ENCODE assay signal across 17 mouse cellular contexts in the genomic region with DNA sequence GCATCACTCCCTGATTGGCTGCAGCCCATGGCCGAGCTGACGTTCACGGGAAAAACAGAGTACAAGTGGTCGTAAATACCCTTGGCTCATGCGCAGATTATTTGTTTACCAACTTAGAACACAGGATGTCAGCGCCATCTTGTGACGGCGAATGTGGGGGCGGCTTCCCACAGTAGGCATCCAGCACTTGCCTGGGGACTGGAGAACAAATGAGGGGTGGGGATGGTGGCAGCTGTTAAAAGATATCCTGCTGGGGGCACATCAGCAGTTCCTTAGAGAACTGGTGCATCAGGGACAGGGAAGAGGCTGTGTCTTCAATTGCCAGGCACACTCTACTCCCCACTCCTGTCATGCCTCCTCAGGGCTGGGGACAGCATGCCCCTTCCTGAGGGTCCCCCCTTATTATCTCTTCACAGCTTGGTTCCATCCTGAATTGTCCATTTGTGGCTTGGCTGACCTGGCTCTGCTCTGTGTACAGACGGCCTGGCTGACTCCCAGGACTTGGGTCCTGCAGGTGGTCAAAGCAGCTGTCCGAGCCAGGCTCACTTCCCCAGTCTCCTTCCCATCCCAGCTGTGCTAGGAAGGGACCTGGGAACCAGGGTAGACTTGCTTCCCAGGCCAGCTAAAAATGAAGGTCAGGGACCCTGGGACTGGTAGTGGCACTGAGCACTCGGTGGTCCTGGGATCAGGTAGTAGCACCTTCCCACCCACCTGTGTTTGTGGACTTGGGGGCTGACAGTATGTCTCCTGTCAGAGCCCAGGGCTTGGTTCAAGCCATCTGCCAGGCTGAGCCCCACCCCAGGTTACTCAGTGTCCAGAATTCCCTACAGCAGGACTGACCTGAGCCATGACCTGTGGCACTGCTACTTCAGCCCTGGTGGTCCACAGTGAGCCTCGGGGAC. TPM values are rescaled to one million over a fixed set of nuclear protein-coding genes. Genes with fewer than 3 reads are reported as not detected.
DNase-seq lines count a peak whose midpoint lies in the region; ATAC-seq and TF ChIP-seq lines count a peak whose summit lies in the region.
"Had no signal": no experiment of that assay in that cellular context is flagged by ENCODE, and none has a peak within 500 bp of the region (broad histone marks: within the 10 kb centered on the region; RNA-seq: fewer than 3 reads in every experiment).

No protein-coding gene starts in this region.

- H3K4me2 ChIP-seq in heart, embryonic 13.5 days, result no peak overlapping the region
- H3K4me2 ChIP-seq in hindbrain, postnatal 0 days (ENCODE audit: low read depth, low read length), result no peak overlapping the region
- no peak overlapping the region for H3K4me2 ChIP-seq in intestine, postnatal 0 days (replicated peaks; ENCODE audit: low read depth)
- H3K4me2 ChIP-seq: embryonic facial prominence, embryonic 12.5 days; forebrain, embryonic 13.5 days; liver, embryonic 15.5 days; neural tube, embryonic 12.5 days had no signal

- H3K27ac ChIP-seq in heart, embryonic 13.5 days (replicated peaks), result peak overlapping the region; percentile 33
- H3K27ac ChIP-seq in hindbrain, postnatal 0 days, result peak overlapping the region; percentile 48; the same call in 1 of the 2 replicates
- H3K27ac ChIP-seq in intestine, postnatal 0 days (ENCODE audit: low read depth, low read length), result no peak overlapping the region
- H3K27ac ChIP-seq: embryonic facial prominence, embryonic 12.5 days; forebrain, embryonic 13.5 days; liver, embryonic 15.5 days; neural tube, embryonic 12.5 days had no signal

- no peak overlapping the region for H3K4me3 ChIP-seq in heart, embryonic 13.5 days
- peak overlapping the region; percentile 35 for H3K4me3 ChIP-seq in megakaryocyte, embryonic 14.5 days (replicated peaks)
- H3K4me3 ChIP-seq in hindbrain, postnatal 0 days (ENCODE audit: low read length), result no peak overlapping the region
- no peak overlapping the region for H3K4me3 ChIP-seq in intestine, postnatal 0 days (ENCODE audit: low read depth, low read length)
- H3K4me3 ChIP-seq: embryonic facial prominence, embryonic 12.5 days; forebrain, embryonic 13.5 days; liver, embryonic 15.5 days; neural tube, embryonic 12.5 days had no signal

- DNase-seq in heart, adult 18-20 months, result no peak
- DNase-seq in cerebellum, adult 11-12 months, result peak; percentile 84
- peak; percentile 48 for DNase-seq in hindbrain, postnatal 0 days (ENCODE audit: low spot score)
- no peak for DNase-seq in thymus, postnatal 14 days
- DNase-seq: gastrocnemius, postnatal 36 days; lung, postnatal 4 days; right cerebral cortex, postnatal 25 days; thymus, postnatal 36 days had no signal

- 76% methylated on average over 9 of the region's 13 CpGs for WGBS in heart, embryonic 13.5 days
- 51% methylated on average over 8 of the region's 13 CpGs for WGBS in hindbrain, postnatal 0 days
- 81% methylated on average over 8 of the region's 13 CpGs for WGBS in intestine, postnatal 0 days

- no peaks in the 10 kb centered on the region for H3K27me3 ChIP-seq in heart, embryonic 13.5 days (replicated peaks)
- H3K27me3 ChIP-seq in megakaryocyte, embryonic 14.5 days (replicated peaks), result no peaks in the 10 kb centered on the region
- H3K27me3 ChIP-seq in hindbrain, postnatal 0 days (ENCODE audit: insufficient read depth, low read length), result no peaks in the 10 kb centered on the region
- H3K27me3 ChIP-seq in intestine, postnatal 0 days (replicated peaks; ENCODE audit: control insufficient read depth, insufficient read depth, low read length), result no peaks in the 10 kb centered on the region
- H3K27me3 ChIP-seq: embryonic facial prominence, embryonic 12.5 days; forebrain, embryonic 13.5 days; liver, embryonic 15.5 days; neural tube, embryonic 12.5 days had no signal

- H3K9me3 ChIP-seq in heart, embryonic 13.5 days, result no peaks in the 10 kb centered on the region
- H3K9me3 ChIP-seq in megakaryocyte, embryonic 14.5 days, result no peaks in the 10 kb centered on the region
- no peaks in the 10 kb centered on the region for H3K9me3 ChIP-seq in hindbrain, postnatal 0 days (ENCODE audit: low read length)
- H3K9me3 ChIP-seq in intestine, postnatal 0 days (ENCODE audit: control insufficient read depth), result no peaks in the 10 kb centered on the region
- H3K9me3 ChIP-seq: embryonic facial prominence, embryonic 12.5 days; forebrain, embryonic 13.5 days; liver, embryonic 15.5 days; neural tube, embryonic 12.5 days had no signal

- peak; percentile 14; the same call in 1 of the 2 replicates for TF ChIP-seq CTCF in hindbrain, postnatal 0 days (IDR thresholded peaks at IDR 0.05; ENCODE audit: low read depth)
- TF ChIP-seq CTCF in intestine, postnatal 0 days (IDR thresholded peaks at IDR 0.05; ENCODE audit: low read depth), result no peak

- peak; percentile 29; the same call in 1 of the 2 replicates for ATAC-seq in heart, embryonic 13.5 days (ENCODE audit: extremely low read depth, insufficient number of reproducible peaks, low FRiP score, low TSS enrichment)
- no peak for ATAC-seq in megakaryocyte, adult 5-6 weeks (ENCODE audit: poor library complexity, severe bottlenecking)
- ATAC-seq in hindbrain, postnatal 0 days, result peak; percentile 67
- ATAC-seq in intestine, postnatal 0 days, result no peak
- ATAC-seq: forebrain, embryonic 13.5 days had no signal

- peaks cover 31% of the 10 kb centered on the region for H3K36me3 ChIP-seq in heart, embryonic 13.5 days
- H3K36me3 ChIP-seq in megakaryocyte, embryonic 14.5 days (replicated peaks; ENCODE audit: low read length), result peaks cover 46% of the 10 kb centered on the region
- H3K36me3 ChIP-seq in hindbrain, postnatal 0 days (ENCODE audit: insufficient read depth, low read length), result peaks cover 27% of the 10 kb centered on the region; the same call in 1 of the 2 replicates
- H3K36me3 ChIP-seq in intestine, postnatal 0 days (ENCODE audit: control insufficient read depth, insufficient read depth), result peaks cover 13% of the 10 kb centered on the region; the same call in 1 of the 2 replicates
- H3K36me3 ChIP-seq: liver, embryonic 15.5 days had no signal

- peaks cover 53% of the 10 kb centered on the region for H3K4me1 ChIP-seq in heart, embryonic 13.5 days
- H3K4me1 ChIP-seq in megakaryocyte, embryonic 14.5 days, result peaks cover 54% of the 10 kb centered on the region
- H3K4me1 ChIP-seq in hindbrain, postnatal 0 days (ENCODE audit: insufficient read depth, low read length), result no peaks in the 10 kb centered on the region
- H3K4me1 ChIP-seq in intestine, postnatal 0 days (replicated peaks; ENCODE audit: control insufficient read depth, insufficient read depth, low read length), result 0 out of 2 replicates have a peak, but pooled peaks cover 3% of the 10 kb centered on the region
- H3K4me1 ChIP-seq: embryonic facial prominence, embryonic 12.5 days; neural tube, embryonic 12.5 days had no signal

- H3K9ac ChIP-seq in heart, embryonic 13.5 days, result peak overlapping the region; percentile 54
- H3K9ac ChIP-seq in hindbrain, postnatal 0 days (replicated peaks; ENCODE audit: low read length), result no peak overlapping the region
- no peak overlapping the region for H3K9ac ChIP-seq in intestine, postnatal 0 days (ENCODE audit: low read depth, low read length)
- H3K9ac ChIP-seq: embryonic facial prominence, embryonic 12.5 days; forebrain, embryonic 13.5 days; liver, embryonic 15.5 days; neural tube, embryonic 12.5 days had no signal

RNA-seq across cellular contexts. Expression of gene Dnlz, which starts 13.4 kb away (rescaled TPM):
- 27.5 and 28.7 TPM in 2 replicates for polyA plus RNA-seq in heart, embryonic 13.5 days (2015; fragmentation: Nextera tagmentation; extraction: Ambion mirVana)
- 10 to 100 TPM; 24.5 to 25.3 TPM for total RNA-seq in heart, adult 18-20 months (2021)
- polyA plus RNA-seq in megakaryocyte, embryonic 14.5 days (2012; ENCODE audit: insufficient read depth, low replicate concordance), result 34.4 and 35.3 TPM in 2 replicates
- total RNA-seq in megakaryocyte, adult 5-6 weeks (2015), result 4.4 and 5.8 TPM in 2 replicates
- total RNA-seq in megakaryocyte, adult 5-6 weeks (2017), result 5.1 TPM in 2 replicates
- 38.2 and 38.5 TPM in 2 replicates for total RNA-seq in hindbrain, postnatal 0 days (2014; rRNA removed)
- 25.6 and 28.2 TPM in 2 replicates for polyA plus RNA-seq in hindbrain, postnatal 0 days (2015; fragmentation: Nextera tagmentation; extraction: Ambion mirVana)
- polyA plus RNA-seq in intestine, postnatal 0 days (2015; fragmentation: Nextera tagmentation; extraction: Ambion mirVana), result 16.4 and 17.0 TPM in 2 replicates

RNA-seq across cellular contexts. Expression of gene Card9, which starts 22.2 kb away (rescaled TPM):
- 0.41 and 0.62 TPM in 2 replicates for polyA plus RNA-seq in heart, embryonic 13.5 days (2015; fragmentation: Nextera tagmentation; extraction: Ambion mirVana)
- total RNA-seq in heart, adult 18-20 months (2021), result 1 to 10 TPM in 1 of 2 experiments, under 1 TPM in 1; 0.89 to 1.1 TPM
- 29.8 and 81.2 TPM in 2 replicates for polyA plus RNA-seq in megakaryocyte, embryonic 14.5 days (2012; ENCODE audit: insufficient read depth, low replicate concordance)
- total RNA-seq in megakaryocyte, adult 5-6 weeks (2015), result 42.6 and 45.3 TPM in 2 replicates
- 141 and 169 TPM in 2 replicates for total RNA-seq in megakaryocyte, adult 5-6 weeks (2017)
- 2.0 and 24.2 TPM in 2 replicates for total RNA-seq in hindbrain, postnatal 0 days (2014; rRNA removed)
- polyA plus RNA-seq in hindbrain, postnatal 0 days (2015; fragmentation: Nextera tagmentation; extraction: Ambion mirVana), result 1.5 and 1.6 TPM in 2 replicates
- 0.26 and 0.33 TPM in 2 replicates for polyA plus RNA-seq in intestine, postnatal 0 days (2015; fragmentation: Nextera tagmentation; extraction: Ambion mirVana)

RNA-seq across cellular contexts. Expression of gene Gpsm1, which starts 23.2 kb away (rescaled TPM):
- polyA plus RNA-seq in heart, embryonic 13.5 days (2015; fragmentation: Nextera tagmentation; extraction: Ambion mirVana), result 37.3 TPM in 2 replicates
- 100 to 1,000 TPM; 175 to 238 TPM for total RNA-seq in heart, adult 18-20 months (2021)
- polyA plus RNA-seq in megakaryocyte, embryonic 14.5 days (2012; ENCODE audit: insufficient read depth, low replicate concordance), result 39.8 and 114 TPM in 2 replicates
- 1.9 and 2.4 TPM in 2 replicates for total RNA-seq in megakaryocyte, adult 5-6 weeks (2015)
- total RNA-seq in megakaryocyte, adult 5-6 weeks (2017), result 2.2 and 4.0 TPM in 2 replicates
- total RNA-seq in hindbrain, postnatal 0 days (2014; rRNA removed), result 310 and 330 TPM in 2 replicates
- polyA plus RNA-seq in hindbrain, postnatal 0 days (2015; fragmentation: Nextera tagmentation; extraction: Ambion mirVana), result 147 and 155 TPM in 2 replicates
- polyA plus RNA-seq in intestine, postnatal 0 days (2015; fragmentation: Nextera tagmentation; extraction: Ambion mirVana), result 6.3 and 6.9 TPM in 2 replicates

RNA-seq across cellular contexts. Expression of gene Snapc4, which starts 41.9 kb away (rescaled TPM):
- 15.7 and 18.9 TPM in 2 replicates for polyA plus RNA-seq in heart, embryonic 13.5 days (2015; fragmentation: Nextera tagmentation; extraction: Ambion mirVana)
- 1 to 10 TPM; 5.8 to 5.9 TPM for total RNA-seq in heart, adult 18-20 months (2021)
- 15.8 and 18.0 TPM in 2 replicates for polyA plus RNA-seq in megakaryocyte, embryonic 14.5 days (2012; ENCODE audit: insufficient read depth, low replicate concordance)
- 6.1 and 10.7 TPM in 2 replicates for total RNA-seq in megakaryocyte, adult 5-6 weeks (2015)
- total RNA-seq in megakaryocyte, adult 5-6 weeks (2017), result 12.2 and 13.3 TPM in 2 replicates
- 44.7 and 56.4 TPM in 2 replicates for total RNA-seq in hindbrain, postnatal 0 days (2014; rRNA removed)
- 25.6 and 26.1 TPM in 2 replicates for polyA plus RNA-seq in hindbrain, postnatal 0 days (2015; fragmentation: Nextera tagmentation; extraction: Ambion mirVana)
- 5.6 and 6.7 TPM in 2 replicates for polyA plus RNA-seq in intestine, postnatal 0 days (2015; fragmentation: Nextera tagmentation; extraction: Ambion mirVana)

RNA-seq across cellular contexts. Expression of gene Ccdc187, which starts 44.2 kb away (rescaled TPM):
- 0.10 and 0.24 TPM in 2 replicates for polyA plus RNA-seq in heart, embryonic 13.5 days (2015; fragmentation: Nextera tagmentation; extraction: Ambion mirVana)
- total RNA-seq in heart, adult 18-20 months (2021), result under 1 TPM; 0.05 to 0.13 TPM
- polyA plus RNA-seq in megakaryocyte, embryonic 14.5 days (2012; ENCODE audit: insufficient read depth, low replicate concordance), result not detected in 2 replicates
- total RNA-seq in megakaryocyte, adult 5-6 weeks (2015), result not detected in 2 replicates
- not detected in 2 replicates for total RNA-seq in megakaryocyte, adult 5-6 weeks (2017)
- total RNA-seq in hindbrain, postnatal 0 days (2014; rRNA removed), result 1.3 and 2.7 TPM in 2 replicates
- polyA plus RNA-seq in hindbrain, postnatal 0 days (2015; fragmentation: Nextera tagmentation; extraction: Ambion mirVana), result 0.18 TPM in 2 replicates
- polyA plus RNA-seq in intestine, postnatal 0 days (2015; fragmentation: Nextera tagmentation; extraction: Ambion mirVana), result 0.09 and 0.21 TPM in 2 replicates
- polyA plus RNA-seq: C2C12 had no signal

Comparison
In these comparisons a context has a peak if more than half of its experiments do, and no peak if none do; other contexts are left out.
1. ATAC-seq: peak in heart, embryonic 13.5 days (single experiment) and hindbrain, postnatal 0 days (single experiment); none in megakaryocyte, adult 5-6 weeks (single experiment) and intestine, postnatal 0 days (single experiment).
2. DNase-seq: peak in cerebellum, adult 11-12 months (single experiment) and hindbrain, postnatal 0 days (single experiment); none in heart, adult 18-20 months (0 of 2) and thymus, postnatal 14 days (single experiment).
3. RNA of gene Card9, which starts 22.2 kb away (polyA plus RNA-seq): 29.8 to 81.2 TPM in megakaryocyte, embryonic 14.5 days; 1.5 to 1.6 TPM in hindbrain, postnatal 0 days, 0.41 to 0.62 TPM in heart, embryonic 13.5 days and 0.26 to 0.33 TPM in intestine, postnatal 0 days; every median in the first group is over 10 times any median in the second.